Mouse (Mus musculus): ENCODE data around the gene Gm4846.
"Not testable (repeated sequence)": the region's sequence is repeated elsewhere in the genome, so short reads cannot be mapped to it uniquely, and the experiment has no call there.

DNA sequence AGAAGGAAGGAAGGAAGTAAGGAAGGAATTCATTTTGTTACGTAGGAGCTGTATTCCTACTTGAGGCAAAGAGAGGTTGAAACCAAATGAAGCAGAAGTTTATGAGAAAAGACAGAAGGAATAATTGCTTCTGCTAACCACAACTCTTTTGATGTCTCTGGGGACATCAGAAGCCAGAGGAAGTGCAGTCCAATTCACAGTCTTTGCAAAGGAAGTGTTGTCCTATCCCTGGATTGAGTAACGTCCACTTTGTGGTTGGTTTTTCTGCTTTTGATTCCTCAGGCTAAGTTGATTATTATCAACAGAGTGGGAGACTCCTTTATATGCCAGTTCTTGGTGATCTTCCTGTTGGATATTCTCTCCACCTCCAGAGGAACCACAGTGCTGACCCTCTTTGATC lies 34.1 kb upstream of the Gm4846 start:
- not testable (repeated sequence) for TF ChIP-seq CTCF (IDR thresholded peaks at IDR 0.05; ENCODE audit: extremely low read depth, insufficient read depth, insufficient read length, insufficient replicate concordance); POLR2A (IDR thresholded peaks at IDR 0.05; ENCODE audit: low read depth, low read length)
